Mouse (Mus musculus): ENCODE data around the gene Egf.

Egf gene

DNA sequence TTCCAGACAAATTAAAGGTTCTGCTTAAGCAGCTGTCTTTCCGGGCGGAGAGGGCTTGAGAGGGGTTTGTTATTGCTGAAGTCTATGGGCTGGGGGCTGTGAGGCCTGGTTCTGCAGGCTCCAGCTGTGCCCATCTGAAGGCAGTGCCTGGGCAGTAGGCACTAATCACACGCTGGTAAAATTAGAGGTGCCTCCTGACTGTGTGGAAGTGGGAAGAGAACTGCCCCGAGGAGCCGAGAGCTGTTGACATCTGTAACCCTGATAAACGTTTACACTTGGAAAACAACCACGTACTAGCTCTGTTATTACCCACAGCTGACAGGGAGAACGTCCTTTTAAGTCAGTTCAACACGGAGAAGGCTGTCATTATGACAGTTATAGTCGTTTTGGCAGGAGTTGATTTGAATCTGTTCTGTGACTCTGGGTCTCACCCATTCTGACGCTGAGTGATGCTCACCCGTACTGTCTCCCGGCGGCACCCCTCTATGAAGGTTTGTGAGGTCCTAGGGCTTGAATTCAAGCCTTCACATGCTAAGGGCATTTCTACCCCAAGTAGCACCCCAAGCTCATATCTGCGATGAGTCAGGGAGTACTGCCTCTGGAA, 40.5 kb downstream of the Egf start:
- no peak for DNase-seq (ENCODE audit: low spot score)

DNA sequence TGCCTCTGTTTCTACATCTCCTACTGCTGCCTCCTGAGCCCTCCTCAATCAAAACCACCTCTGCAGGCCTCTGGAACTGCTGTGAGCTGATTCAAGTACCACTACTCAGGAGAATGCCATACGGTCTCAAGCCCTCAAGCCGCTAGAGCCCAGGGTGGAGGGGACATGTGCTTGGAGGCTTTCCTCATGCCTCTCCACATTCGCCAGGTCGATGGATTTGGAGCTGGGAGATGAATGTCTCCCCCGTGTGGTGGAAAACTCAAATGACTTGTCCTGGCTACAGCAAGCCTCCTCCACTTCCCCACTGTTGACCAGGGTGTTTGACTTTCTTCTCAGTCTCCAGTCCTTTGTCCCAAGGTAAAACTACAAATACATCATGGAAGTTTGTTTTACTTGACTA, 47.0 kb downstream of the Egf start:
- DNase-seq (ENCODE audit: low spot score), result no peak

- no peak for DNase-seq (ENCODE audit: low spot score)
Observed at GRCm38 (mm10) chr3:129698882-129699281, 56.2 kb downstream of the Egf start.

DNA sequence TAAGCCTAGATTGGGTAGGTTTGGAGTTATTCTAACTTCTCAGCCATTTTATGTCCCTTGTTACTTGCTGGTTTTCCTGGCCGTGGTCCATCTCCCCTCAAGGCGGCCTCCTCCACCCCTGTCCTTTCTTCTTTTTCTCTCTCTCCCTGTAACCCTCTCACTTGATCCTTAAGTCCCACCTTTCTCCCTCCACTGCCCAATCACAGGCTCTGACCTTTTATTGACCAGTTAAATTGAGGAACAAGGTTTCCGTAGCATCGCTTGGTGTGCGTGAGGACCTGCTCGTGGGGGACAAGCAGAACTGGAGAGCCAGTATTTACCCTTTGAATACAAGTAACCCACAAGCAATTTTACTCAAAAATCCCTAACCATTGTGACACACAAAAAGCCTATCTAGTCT, 56.8 kb downstream of the Egf start:
- DNase-seq (ENCODE audit: low spot score), result no peak

GRCm38 (mm10) chr3:129697691-129698090, 57.4 kb downstream of the Egf start:
- no peak for DNase-seq (ENCODE audit: low spot score)

GRCm38 (mm10) chr3:129695943-129696342, 59.2 kb downstream of the Egf start:
- no peak for DNase-seq (ENCODE audit: low spot score)

- no peak for DNase-seq (ENCODE audit: low spot score)
Observed at GRCm38 (mm10) chr3:129693581-129693980, 61.5 kb downstream of the Egf start.

GRCm38 (mm10) chr3:129692816-129693215, 62.3 kb downstream of the Egf start:
- no peak for DNase-seq (ENCODE audit: low spot score)

DNA sequence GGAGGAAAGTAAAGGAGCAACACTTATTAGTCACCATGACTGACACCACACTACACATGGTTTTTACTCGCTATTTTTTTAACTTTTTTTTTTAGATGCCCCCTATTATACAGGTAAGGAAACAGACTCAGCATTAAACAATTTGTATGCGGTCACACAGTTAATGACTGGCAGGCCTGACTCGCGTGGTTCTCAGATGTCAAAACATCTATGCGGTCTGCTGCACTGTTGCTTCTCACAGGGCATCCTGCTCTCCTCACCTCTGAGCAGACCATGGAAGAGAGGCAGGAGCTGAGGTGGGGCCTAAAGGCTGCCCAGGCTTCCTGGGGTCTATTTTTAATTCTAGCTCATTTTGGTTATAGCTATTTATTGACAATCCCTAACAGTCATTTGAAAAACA, 67.7 kb downstream of the Egf start:
- DNase-seq (ENCODE audit: low spot score), result no peak

- DNase-seq (ENCODE audit: low spot score), result no peak
Observed at GRCm38 (mm10) chr3:129686698-129687333, 68.3 kb downstream of the Egf start.

DNA sequence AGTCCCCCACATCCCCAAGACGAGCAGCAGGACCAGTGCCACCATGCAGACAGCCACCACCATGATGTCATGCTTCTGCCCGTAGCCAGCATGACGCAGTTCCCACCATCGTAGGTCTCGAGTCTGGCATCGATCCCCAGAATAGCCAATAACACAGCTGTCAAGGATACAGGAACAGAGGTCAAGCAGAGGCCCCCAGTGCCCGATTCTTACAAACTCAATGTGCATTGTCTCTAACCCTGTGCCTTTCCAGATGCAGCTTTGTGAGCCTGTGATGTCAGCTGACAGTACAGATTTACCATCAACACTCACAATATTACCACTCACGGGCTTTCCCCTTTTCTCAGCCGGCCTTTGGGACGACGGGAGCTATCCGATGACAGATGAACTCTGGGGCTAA, 68.9 kb downstream of the Egf start:
- DNase-seq (ENCODE audit: low spot score), result no peak

GRCm38 (mm10) chr3:129683060-129683679, 71.9 kb downstream of the Egf start:
- DNase-seq (ENCODE audit: low spot score), result no peak

GRCm38 (mm10) chr3:129682389-129682788, 72.7 kb downstream of the Egf start:
- DNase-seq (ENCODE audit: low spot score), result no peak

DNA sequence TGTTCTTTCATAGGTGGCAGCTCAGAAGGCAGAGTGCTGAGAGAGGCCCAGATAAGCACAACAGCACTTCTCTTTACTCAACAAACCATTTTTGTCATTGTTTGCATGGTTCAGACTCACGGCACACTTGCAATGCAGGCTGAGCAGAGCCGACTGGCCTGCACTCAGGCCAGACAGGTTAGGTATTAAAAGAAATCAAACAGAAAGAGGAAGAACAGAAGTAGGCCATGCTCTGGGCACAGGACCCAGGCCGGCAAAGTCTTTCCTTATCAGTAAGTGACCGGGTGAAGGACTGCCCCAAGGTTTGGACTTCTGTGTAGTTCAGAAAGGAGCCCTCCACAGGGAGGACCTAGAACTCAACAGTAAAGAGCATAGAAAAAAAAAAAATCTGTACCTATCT, 73.3 kb downstream of the Egf start:
- DNase-seq (ENCODE audit: low spot score), result no peak

GRCm38 (mm10) chr3:129680258-129680657, 74.9 kb downstream of the Egf start:
- DNase-seq (ENCODE audit: low spot score), result no peak

DNA sequence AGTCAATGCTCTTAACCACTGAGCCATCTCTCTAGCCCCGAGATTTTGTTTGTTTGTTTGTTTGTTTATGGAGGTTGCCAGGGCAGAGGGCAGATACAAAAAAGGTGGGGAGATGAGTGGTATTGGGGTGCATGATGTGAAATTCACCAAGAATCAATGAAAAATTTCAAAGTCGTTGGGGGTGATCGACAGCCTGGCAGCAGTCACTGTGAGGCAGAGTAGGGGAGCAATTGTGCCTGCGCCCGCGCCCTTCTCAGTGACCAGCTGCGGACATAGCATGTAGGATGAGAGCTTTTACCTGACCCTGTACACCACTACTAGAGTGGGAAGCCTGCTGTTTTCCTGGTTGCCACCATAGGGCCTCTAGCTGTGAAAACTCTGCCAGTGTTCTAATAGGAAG, 79.2 kb downstream of the Egf start:
- no peak for DNase-seq (ENCODE audit: low spot score)

GRCm38 (mm10) chr3:129663906-129664305, 91.2 kb downstream of the Egf start:
- DNase-seq (ENCODE audit: low spot score), result no peak

GRCm38 (mm10) chr3:129658776-129659175, 96.3 kb downstream of the Egf start:
- DNase-seq (ENCODE audit: low spot score), result peak; percentile 4

- DNase-seq (ENCODE audit: low spot score), result no peak
Observed at GRCm38 (mm10) chr3:129657775-129658174, 97.3 kb downstream of the Egf start.

DNA sequence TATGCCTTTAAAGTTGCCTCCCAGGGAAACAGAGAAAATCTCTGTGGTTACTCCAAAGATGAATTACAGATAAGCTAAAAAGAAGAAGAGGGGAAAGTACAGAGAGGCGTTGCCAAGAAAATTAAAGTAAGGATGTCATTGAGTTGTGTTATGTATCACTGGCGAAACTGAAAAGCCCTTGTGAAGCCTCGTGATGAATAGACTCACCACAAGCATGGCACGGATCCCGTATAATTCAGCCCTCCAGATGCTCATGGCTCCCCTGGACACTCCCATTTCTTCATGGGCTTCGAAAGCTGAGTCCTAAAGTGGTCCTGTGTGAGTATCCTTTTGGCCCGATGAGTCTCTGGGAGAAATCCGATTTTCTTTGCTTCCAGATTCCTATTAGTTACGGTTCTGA, 97.9 kb downstream of the Egf start:
- DNase-seq (ENCODE audit: low spot score), result no peak

GRCm38 (mm10) chr3:129656540-129656939, 98.6 kb downstream of the Egf start:
- DNase-seq (ENCODE audit: low spot score), result no peak

- DNase-seq (ENCODE audit: low spot score), result no peak
Observed at GRCm38 (mm10) chr3:129652476-129652875, 102.6 kb downstream of the Egf start.

- no peak for DNase-seq (ENCODE audit: low spot score)
Observed at GRCm38 (mm10) chr3:129651765-129652164, 103.4 kb downstream of the Egf start.

- no peak for DNase-seq (ENCODE audit: low spot score)
Observed at GRCm38 (mm10) chr3:129650931-129651330, 104.2 kb downstream of the Egf start.
